Mouse (Mus musculus): ENCODE results near the gene Erich4. TPM values are rescaled to one million over a fixed set of nuclear protein-coding genes. Genes with fewer than 3 reads are reported as not detected.

Gene Erich4
- not detected in 2 replicates for polyA plus RNA-seq (2015; fragmentation: Nextera tagmentation; extraction: Ambion mirVana)

DNA sequence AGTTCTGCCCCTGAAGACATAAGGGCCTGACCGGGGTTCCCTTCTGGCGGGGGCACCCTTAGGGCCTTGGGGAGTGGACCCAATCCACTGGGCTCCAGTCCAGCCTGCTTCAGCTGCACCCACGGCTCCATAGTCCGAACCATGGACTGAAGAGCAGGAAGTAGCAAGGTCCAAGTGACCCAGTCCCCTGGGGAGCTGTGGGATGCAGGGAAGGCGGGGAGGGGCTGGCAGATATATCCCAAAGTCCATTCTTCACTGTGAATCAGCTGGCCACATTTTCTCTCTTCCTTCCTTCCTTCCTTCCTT is at the start of gene Erich4:
Gene Erich4 (minus strand): TSS at position 187 of the 306 bp plus-strand sequence.
- no peak for DNase-seq (ENCODE audit: low spot score)

DNA sequence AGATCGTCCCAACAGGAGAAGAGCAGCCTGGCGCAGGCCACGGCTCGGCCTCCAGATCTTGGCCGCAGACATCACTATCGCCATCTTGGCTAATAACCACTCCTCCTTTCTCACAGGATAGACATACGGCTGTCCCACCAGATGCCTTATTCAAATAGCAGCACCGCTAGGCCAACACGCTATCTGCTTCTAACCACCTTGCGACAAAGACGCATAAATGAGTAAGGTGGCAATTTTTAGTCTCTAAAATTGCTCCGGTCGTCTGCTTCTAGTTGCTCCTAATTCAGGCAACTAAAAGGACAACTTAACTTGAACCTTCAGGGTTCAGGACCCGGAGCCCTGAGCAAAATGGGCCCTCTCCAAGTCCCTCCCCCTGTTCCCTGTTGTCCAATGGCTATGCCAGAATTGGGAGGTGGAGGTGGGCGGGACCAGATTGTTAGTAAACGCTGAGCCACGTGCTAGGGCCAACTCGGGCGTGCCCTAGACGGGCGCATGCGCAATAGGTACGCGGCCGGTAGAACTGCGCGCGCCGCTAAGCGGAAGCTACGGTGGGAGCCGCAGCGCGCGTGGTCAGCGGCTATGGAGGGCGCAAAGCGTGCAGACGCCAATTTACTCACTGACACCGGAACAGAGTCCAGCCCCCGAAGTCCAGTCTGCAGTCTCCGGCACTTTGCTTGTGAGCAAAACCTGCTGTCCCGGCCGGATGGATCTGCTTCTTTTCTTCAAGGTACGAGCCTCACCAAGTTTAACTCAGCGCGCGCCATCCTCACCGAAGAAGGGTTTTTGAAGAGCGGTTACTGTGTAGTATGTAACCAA is 43.2 kb upstream of the Erich4 start, which contains the start of the genes Bckdha and Exosc5:
Gene Bckdha (minus strand): TSS at position 325 of the 816 bp plus-strand sequence.
Gene Exosc5 (plus strand): TSS at position 508 of the 816 bp plus-strand sequence.
- peak; percentile 100 for DNase-seq (ENCODE audit: low spot score)

DNA sequence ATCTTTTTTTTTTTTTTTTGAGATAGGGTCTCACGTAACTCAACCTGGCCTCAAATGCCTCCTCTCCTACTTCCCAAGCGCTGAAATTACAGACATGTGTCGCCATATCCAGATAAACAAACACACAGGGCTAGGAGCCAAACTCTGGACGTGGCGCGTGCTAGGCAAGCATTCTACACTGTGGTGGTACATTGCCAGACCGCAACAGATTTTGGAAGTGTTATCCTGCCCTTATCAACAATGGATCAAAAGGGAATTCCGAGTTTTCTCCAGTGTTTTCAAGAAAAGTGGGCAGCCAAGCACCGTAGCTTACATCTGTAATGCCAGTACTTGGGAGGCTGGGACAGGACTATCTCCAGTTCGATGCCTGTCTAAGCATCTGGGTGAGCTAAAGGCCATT is 42.1 kb upstream of the Erich4 start:
- DNase-seq (ENCODE audit: low spot score) = no peak

DNA sequence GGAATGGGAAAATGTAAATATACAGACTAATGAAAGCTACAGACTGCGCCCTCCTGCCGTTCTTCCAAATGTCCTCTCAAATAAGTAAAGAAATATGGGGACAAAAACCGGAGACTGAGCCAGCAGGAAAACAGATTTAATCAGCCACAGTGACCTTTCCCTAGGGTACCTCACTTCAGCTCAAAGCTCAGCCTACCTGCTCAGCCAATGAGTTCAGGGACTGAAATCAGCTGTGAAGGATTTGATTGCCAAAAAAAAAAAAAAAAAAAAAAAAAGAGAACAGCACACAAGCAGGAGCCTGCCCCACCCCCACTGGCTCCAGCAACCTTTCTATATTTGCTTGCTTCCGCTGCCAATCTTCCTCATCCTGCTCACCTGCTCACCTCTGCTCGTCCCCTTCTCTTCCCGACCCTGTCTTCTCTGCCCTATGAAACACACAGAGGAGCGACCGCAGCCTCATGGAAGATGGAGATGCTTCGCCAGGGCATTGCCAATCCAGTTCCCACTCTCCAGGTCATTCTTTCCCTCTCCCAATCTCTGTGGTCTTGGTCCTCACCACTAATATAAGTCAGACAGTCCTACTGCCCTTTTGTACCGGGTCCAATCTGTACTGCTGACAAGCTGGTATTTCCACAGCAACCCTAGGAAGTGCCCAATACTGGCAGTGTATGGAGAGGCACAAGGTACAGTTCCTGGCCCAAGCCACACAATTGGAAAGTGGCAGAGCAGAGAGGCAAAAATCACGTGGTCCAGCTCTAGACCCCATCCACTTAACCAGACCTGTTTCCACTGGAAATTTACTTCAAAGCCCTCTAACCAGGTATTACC is 40.1 kb upstream of the Erich4 start:
- DNase-seq (ENCODE audit: low spot score) = no peak

DNA sequence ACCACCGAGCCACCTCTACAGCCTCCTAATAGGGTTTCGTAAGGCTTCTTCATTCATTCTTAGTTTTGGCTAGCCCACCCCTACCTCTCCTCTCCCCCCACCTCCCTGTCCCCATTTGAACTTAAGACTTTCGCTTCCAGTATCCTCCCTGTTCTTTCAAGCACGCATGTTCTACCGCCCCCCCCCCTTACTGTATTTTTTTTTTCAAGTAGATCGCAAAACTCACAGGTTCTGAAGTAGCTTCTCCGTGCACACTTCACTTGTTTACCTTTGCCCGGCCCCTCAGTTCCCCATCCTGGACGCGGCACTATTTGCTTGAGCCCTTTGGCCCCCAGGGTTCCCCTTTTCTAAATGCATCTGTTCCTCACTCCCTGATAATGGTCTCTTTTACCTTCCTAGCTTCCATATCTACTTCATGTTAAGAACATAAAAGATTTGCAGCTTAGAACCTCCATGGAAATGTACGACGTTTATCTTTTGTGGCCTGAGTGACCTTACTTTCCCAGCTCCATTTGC is 36.6 kb upstream of the Erich4 start:
- no peak for DNase-seq (ENCODE audit: low spot score)

DNA sequence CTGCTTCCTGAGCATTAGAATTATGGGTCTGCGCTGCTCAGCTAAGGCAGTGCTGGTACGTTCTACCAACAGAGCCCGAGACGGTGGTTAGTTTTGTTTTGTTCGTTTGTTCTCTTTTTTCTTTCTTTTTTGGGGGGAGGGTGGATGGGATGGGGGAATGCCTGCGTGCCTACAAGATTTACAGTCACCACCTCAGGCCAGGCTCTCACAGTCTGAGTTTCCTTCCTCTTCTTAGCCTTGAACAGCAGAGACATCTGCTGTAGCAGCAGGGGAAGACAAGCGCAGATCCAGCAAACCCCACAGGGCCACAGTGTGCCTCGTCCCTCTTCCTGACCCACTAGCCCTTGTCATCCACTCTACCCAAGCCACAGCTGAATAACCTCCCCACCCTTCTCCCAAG is 35.6 kb upstream of the Erich4 start:
- peak; percentile 68 for DNase-seq (ENCODE audit: low spot score)

DNA sequence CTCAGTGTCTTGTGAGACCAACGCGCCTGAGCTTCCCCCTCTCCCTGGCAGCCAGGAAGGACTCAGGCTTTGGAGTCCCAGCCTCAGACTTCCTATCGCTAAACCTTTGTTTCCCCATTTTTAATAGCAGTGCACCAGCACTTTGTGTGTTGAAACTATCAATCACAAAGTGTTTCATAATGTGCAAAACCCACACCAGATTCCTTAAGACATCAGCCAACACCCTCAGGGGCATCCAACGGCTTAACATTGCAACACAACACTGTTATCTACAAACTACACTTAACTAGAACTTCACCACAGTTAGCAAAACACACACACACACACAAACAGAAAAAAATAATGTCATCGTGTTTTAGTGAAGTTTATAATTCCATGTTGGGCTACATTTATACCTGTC is 34.1 kb upstream of the Erich4 start:
- DNase-seq (ENCODE audit: low spot score) = no peak

DNA sequence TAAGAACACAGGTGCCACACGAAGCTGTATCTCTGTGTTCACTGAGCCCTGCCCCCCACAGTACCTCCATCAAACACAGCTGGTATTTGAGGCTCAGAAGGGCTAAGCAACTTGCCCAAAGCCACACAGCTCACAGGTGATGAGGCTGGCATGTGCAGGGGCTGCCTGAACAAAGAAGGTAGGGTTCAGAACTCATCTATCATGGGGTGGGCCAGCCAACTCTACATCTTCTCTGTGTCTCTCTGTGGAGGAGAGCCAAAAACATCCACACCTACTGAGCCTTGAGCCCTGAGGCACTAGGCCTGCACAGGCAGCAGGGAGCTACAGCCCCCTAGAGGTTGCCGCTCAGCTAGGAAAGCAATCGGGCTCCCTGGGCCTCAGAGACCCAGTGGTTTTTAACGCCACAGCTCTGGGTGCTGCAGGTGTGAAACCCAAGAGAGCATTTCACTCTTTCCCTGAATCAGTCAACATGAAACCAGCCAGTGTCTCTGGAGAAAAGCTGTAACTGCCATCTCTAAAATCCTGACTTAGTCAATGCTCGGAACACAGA is 32.0 kb upstream of the Erich4 start:
- DNase-seq (ENCODE audit: low spot score) = peak; percentile 89

DNA sequence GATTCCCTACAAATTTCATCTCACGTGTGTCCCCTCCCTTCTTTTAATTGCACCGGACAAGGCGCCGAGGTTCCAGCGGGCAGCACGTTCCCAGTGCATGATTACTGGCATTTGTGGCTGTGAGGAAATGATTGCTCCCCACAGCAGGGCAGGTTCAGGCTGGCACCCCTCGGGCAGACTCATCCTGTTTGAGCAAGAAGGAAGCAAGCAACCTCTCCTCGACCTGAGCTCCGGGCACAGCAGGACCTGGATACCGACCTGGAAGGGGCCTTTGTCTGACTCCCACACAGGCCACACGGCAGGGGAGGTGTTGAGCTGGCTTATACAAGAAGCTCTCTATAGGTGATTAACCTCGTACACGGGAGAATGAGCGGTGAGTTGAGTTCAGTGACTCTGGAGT is 29.4 kb upstream of the Erich4 start:
- peak; percentile 25 for DNase-seq (ENCODE audit: low spot score)

DNA sequence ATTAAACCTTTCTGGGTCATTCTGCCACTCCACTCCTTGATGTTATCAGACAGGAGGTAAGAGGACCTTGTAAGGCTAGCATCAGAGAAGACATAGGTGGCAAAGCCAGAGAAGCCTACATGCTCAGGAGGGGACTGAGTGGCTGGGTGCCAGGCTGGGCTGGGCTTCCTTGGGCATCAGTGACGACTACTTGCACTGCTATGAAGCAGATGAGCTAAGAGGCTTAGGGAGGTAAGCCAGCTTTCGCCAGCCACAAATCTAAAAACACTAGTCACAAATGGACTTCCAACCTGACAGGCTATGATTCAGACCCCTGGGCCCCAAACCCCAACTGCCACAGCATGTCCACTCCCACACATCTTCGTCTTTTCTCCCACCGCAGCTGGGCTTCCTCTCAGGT is 28.9 kb upstream of the Erich4 start:
- DNase-seq (ENCODE audit: low spot score) = no peak

DNA sequence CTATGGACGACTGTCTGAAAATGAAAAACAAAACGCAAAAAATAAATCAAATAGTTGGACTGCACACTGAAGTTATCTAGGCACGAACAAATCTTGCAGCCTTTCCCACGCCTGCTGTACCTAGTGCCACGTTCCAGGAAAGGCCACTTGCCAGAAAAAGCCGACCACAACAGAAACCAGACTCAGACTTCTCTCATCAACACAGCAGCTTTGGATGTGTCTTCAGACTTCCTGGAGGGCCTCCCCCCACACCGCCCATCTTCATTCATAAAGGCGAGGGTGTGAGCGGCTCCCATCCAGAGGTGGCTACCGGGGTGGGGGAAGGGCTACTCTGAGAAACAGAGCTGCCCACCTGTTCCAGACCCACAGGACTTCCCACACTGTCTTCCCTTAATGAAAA is 28.4 kb upstream of the Erich4 start:
- DNase-seq (ENCODE audit: low spot score) = peak; percentile 46

DNA sequence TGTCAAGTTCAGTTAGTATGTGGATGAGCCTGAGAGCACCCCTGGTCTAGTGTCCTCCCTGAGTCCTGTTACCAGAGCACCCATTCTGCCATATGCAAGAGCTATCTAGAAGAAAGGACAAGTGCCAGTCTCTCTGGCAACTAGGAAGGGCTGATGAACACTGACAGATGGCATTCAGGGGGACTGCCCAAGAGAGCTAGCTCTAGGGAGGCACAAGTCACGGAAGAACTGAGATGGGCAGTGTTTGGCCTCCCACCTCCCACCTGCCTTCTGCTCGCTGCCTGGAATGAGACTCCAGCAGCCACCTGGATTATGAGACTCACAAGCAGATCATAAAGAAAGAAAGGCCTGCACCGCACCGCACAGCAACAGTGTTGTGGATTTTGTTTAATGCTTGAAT is 24.1 kb upstream of the Erich4 start:
- no peak for DNase-seq (ENCODE audit: low spot score)

DNA sequence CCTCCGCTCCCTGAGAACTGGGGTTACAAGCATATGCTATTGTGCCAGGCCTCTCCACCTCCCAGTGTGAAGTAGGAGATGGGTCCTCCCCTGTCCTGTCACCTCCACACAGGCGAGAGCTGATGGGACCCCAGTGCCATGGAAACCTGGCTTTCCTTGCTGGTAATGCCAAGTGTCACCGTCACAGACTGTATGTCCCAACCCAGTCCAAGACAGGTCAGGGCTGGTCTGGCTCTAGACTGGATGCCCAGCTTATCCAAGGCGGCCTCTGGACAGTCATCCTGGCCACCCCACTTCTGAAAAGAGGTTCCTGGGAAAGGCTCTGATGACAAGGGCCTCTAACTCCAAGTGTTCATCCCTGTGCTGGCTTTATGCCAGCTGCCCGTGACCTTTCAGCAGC is 21.4 kb upstream of the Erich4 start:
- no peak for DNase-seq (ENCODE audit: low spot score)

DNA sequence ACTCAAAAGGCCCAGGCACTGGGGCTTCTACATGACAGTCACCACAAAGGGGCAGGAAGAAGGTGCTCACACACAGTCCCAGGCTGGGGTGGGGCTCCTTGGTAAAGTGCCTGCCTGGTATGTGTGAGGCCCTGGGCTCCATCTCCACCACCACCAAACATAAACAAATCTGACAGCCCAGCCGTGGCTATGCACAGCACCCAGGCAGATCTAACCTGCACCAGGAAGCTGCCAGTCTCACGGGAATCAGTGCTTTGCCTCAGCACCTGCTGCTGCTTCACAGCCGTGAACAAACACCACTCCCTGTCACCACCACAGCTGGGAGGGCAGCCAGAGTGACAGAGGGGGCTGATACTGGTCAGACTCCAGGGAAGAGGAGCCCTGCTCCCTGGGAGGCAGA is 20.7 kb upstream of the Erich4 start:
- DNase-seq (ENCODE audit: low spot score) = peak; percentile 56

DNA sequence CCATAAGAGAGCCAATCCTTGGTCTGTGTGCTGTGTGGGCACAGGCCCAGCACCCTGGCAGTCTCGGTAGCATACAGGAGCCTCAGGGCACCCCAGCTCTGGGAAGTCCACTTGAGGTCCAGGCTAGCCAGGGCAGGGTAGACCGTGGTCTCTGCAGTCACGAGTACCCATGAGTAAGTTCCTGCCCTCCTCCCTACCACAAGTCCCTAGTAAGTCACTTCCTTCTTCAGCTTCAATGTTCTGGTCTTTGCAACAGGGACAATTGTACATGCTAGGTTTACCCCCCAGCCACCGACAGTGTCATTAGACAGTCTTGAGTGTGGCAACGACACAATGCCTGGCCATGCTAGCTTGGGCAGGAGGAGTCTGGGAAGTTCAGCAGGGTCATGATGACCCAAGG is 17.0 kb upstream of the Erich4 start:
- DNase-seq (ENCODE audit: low spot score) = no peak

DNA sequence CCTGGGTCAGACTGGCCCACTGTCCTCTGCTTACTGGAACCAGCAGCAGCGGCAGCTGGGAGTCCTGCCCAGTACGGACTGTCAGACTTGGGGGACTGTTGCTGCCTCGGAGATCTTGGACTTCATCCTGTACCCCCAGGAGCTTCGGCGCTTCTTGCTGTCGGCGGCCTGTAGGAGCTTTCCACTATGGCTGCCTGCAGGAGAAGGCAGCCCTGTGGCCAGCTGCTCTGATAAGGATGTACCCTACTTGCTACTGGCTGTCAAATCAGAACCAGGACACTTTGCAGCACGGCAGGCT is 12.6 kb upstream of the Erich4 start:
- no peak for DNase-seq (ENCODE audit: low spot score)

DNA sequence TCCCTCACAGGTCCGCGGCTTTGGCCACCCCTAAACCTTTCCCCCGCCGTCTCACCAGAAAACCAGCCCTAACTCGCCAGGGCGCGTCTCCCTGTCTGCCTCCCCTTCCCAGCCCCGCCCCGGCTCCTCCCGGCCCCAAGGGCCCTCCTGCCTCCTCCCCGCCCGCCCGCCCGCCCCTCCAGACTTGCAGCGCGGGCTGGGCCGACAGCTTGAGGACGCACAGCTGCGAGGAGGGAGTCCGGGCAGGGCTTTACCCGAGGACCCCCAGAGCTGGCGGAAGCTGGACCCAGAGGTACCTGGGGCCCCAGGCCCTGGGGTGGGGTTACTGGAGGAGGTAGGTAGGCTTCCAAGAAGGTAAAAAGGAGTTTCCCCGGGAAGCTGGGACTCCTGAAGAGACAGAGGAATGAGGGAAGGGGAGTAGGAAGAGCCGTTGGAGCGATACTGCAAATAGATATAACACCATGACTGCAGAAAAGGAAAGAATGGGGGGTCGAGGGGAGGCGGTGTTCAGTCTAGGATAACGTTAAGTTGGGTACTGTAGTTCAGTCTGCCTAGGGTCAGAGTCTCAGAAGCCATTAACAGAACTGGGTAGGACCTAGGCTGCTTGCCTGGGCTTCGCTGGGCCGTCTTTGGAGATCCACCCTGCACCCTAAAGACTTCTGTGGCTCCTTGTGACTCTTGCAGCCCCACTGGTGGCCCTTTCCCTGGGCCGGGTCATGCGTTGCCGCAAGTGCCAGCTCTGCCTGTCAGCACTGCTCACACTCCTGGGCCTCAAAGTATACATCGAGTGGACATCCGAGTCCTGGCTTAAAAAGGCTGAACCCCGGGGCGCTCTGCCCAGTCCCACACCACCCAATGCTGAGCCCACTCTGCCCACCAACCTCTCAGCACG is 12.0 kb upstream of the Erich4 start:
- DNase-seq (ENCODE audit: low spot score) = peak; percentile 64

DNA sequence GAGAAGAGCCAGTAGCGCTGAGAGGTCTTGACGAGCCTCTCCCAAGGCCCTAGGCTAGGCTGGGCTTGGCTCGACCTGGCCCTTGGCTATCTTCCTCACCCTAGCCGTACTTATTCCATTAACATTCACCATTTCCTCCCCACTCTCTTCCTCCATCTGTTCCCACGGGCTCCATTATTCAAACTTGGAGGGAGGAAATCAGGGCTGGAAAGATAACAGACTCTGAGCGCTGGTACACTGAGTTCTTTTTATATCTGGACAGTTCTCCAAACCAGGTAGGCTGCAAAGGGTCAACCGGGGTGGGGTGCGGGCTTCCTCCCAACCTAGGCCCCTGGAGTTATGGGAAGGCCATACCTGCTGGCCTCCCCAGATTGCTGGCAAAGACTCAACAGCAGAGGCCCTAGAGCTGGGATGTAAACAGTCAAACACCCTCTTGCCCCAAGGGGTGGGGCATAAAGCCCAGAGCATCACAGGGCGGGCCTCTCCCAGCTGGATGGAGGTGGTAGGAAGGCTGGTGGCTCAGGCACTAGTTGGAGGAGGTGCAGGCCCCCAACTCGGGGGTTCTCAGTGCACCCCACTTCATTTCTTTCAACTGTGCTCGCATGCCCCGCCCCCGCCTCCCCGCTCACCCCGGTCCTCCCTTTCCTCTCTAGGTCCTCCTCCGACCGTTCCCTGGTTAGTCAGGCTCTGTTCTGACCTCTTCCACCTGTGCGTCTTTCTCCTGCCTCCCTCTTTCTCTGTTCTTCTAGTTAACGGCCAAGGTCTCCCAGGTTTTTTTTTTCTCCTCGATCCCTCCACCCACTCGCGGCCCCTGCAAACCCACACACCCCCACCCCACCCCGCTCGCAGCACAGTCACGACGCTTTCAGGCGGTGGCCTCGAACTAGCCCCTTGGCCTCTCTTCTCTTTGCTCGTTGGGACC is 11.1 kb upstream of the Erich4 start, which contains the start of gene B3gnt8:
Gene B3gnt8 (plus strand): TSS at position 146 of the 922 bp plus-strand sequence.
- peak; percentile 64 for DNase-seq (ENCODE audit: low spot score)

DNA sequence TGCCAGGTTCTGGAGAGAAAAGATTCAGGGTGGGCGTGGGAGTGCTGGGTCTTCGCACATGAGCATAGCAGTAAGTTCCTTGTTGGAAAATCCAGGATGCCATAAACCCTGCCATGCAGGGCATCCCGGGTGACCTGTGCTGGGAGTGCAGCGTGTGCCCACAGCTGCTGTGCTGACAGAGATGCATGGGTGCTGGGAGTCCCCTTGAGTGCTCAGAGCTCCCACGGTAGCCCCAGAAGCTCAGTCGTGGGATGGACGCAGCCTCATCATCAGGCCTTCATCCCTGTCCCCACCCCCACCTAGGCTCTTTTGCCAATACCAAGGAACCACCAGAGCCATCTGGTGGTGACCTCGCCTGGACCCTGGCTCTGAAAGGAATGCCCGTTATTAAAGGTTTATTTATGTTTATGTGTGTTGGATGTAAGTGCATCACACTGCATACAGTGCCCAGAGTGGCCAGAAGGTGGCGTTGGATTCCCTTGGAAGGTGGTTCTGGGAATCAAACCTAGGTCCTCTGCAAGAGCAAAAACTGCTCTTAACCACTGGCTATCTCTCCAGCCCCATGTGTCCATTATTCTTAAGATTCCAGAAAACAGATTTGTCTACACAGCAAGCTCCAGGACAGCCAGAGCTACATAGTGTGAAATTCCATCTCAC is 10.0 kb upstream of the Erich4 start:
- peak; percentile 66 for DNase-seq (ENCODE audit: low spot score)

Measured in thymus, postnatal 0 days (tissue).